Mouse (Mus musculus): ENCODE measurements around the gene Ephx4.

DNA sequence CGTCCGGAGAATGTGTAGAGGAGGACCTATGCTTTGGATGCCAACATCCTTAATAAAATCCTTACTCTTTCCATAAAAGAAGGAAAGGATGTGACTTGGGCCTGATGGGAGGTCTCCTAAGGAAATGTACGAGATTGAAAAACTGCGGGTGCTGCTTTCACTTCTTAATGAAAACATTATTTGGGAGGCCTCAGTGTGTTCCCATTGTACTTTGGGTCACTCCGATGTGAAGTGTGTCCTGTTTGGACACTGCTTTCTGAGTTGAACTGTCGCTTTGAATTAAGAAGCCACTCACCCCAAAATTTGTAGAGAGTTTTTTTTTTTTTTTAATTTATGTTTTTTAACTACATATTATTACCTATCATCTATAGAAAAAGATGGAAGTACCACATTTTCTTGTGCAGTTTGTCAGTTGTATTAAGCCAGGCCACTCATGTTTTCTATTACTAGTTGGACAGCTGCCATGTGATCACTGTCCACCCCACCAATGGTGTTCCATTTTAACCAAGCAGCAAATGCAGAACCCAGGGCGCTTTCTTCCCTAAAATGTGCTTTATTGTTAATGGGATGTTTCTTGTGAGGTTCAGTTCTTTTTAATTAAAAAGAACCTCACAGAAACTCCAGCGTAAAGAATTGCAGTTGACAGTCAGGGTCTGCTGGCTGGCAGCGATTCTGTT is 42.3 kb upstream of the Ephx4 start:
- no peak for TF ChIP-seq CTCF (IDR thresholded peaks at IDR 0.05; ENCODE audit: low read depth, low read length)
- TF ChIP-seq POLR2A (IDR thresholded peaks at IDR 0.05; ENCODE audit: insufficient read depth, low read length) = no peak
- no peak for TF ChIP-seq EP300 (IDR thresholded peaks at IDR 0.05; ENCODE audit: insufficient read depth, low read depth, low read length)
